Mouse (Mus musculus) embryonic facial prominence, embryonic 13.5 days (tissue): ENCODE data around the gene Lmcd1. TPM values are rescaled to one million over a fixed set of nuclear protein-coding genes. Genes with fewer than 3 reads are reported as not detected.

Source experiments
- ATAC-seq: fragments of 200-750 bp; cut with Nextera tagmentation; 2 replicates; pipeline ENCODE4 v1.8.0; 2017; ENCODE audit warnings: low read depth; ENCODE audit not compliant: insufficient number of reproducible peaks, insufficient read depth, low FRiP score, low TSS enrichment
- H3K27ac ChIP-seq: fragments of 300-500 bp; sonication (generic); 2 replicates; pipeline ENCODE4 v1.5.1; 2015; ENCODE audit warnings: moderate library complexity, mild to moderate bottlenecking, inconsistent platforms
- H3K27me3 ChIP-seq: fragments of 300-500 bp; sonication (generic); 2 replicates; pipeline ENCODE4 v1.6.1; 2015; ENCODE audit warnings: mild to moderate bottlenecking, inconsistent platforms
- H3K36me3 ChIP-seq: fragments of 300-500 bp; sonication (generic); 2 replicates; pipeline ENCODE4 v1.6.1; 2015; ENCODE audit warnings: mild to moderate bottlenecking, inconsistent platforms
- H3K4me1 ChIP-seq: fragments of 300-500 bp; sonication (generic); 2 replicates; pipeline ENCODE4 v1.6.1; 2015; ENCODE audit warnings: inconsistent platforms
- H3K4me2 ChIP-seq: fragments of 300-500 bp; sonication (generic); 2 replicates; pipeline ENCODE4 v1.6.1; 2015; ENCODE audit warnings: moderate library complexity, mild to moderate bottlenecking, inconsistent platforms
- H3K4me3 ChIP-seq: fragments of 300-500 bp; sonication (generic); 2 replicates; pipeline ENCODE4 v1.5.1; 2015; ENCODE audit warnings: mild to moderate bottlenecking, inconsistent platforms
- H3K9ac ChIP-seq: fragments of 300-500 bp; sonication (generic); 2 replicates; pipeline ENCODE4 v1.6.1; 2015; ENCODE audit warnings: mild to moderate bottlenecking, inconsistent platforms
- H3K9me3 ChIP-seq: fragments of 300-500 bp; sonication (generic); 2 replicates; pipeline ENCODE4 v1.6.1; 2016; ENCODE audit warnings: inconsistent platforms
- WGBS: fragments of 180-500 bp; shearing (Covaris S2); methylation state at CpG from one replicate; pipeline ENCODE4 v1.1.7; 2015; ENCODE audit warnings: mixed read lengths; 5-methylcytosine and 5-hydroxymethylcytosine counted together
- polyA plus RNA-seq: library from polyadenylated mRNA; unstranded; fragments of >200 nt; fragmentation: Nextera tagmentation; extraction: Ambion mirVana; gene quantifications from 2 replicates; pipeline ENCODE4 v1.2.1, GENCODE M21; 2015

Lmcd1 gene
- polyA plus RNA-seq, 1 experiment from 2014 or later = 54.9 TPM

- no peak for ATAC-seq
- peaks cover 9% of the 10 kb centered on the region; the same call in 1 of the 2 replicates for H3K4me1 ChIP-seq
- no peak overlapping the region for H3K4me3 ChIP-seq
- WGBS = 37% methylated on average over 6 of the region's 6 CpGs
- H3K4me2 ChIP-seq = no peak overlapping the region
- no peaks in the 10 kb centered on the region for H3K9me3 ChIP-seq
- no peak overlapping the region for H3K9ac ChIP-seq
- H3K27me3 ChIP-seq = no peaks in the 10 kb centered on the region
- no peak overlapping the region for H3K27ac ChIP-seq
- no peaks in the 10 kb centered on the region for H3K36me3 ChIP-seq
Measured at GRCm38 (mm10) chr6:112362349-112362958, 88.9 kb downstream of the Lmcd1 start.

- no peaks in the 10 kb centered on the region for H3K9me3 ChIP-seq
- H3K27me3 ChIP-seq = no peaks in the 10 kb centered on the region
- H3K4me2 ChIP-seq = no peak overlapping the region
- no peak overlapping the region for H3K27ac ChIP-seq
- 52% methylated on average over 2 of the region's 2 CpGs for WGBS
- peaks cover 9% of the 10 kb centered on the region; the same call in 1 of the 2 replicates for H3K4me1 ChIP-seq
- no peak overlapping the region for H3K4me3 ChIP-seq
- H3K9ac ChIP-seq = no peak overlapping the region
- H3K36me3 ChIP-seq = no peaks in the 10 kb centered on the region
- ATAC-seq = no peak
Measured at GRCm38 (mm10) chr6:112364581-112364980, 91.0 kb downstream of the Lmcd1 start.

GRCm38 (mm10) chr6:112365294-112365693, 91.7 kb downstream of the Lmcd1 start:
- H3K9me3 ChIP-seq = no peaks in the 10 kb centered on the region
- H3K27ac ChIP-seq = no peak overlapping the region
- WGBS = 83% methylated on average over 10 of the region's 10 CpGs
- no peaks in the 10 kb centered on the region for H3K27me3 ChIP-seq
- H3K9ac ChIP-seq = no peak overlapping the region
- no peaks in the 10 kb centered on the region for H3K36me3 ChIP-seq
- peaks cover 6% of the 10 kb centered on the region; the same call in 1 of the 2 replicates for H3K4me1 ChIP-seq
- H3K4me2 ChIP-seq = no peak overlapping the region
- no peak for ATAC-seq
- H3K4me3 ChIP-seq = no peak overlapping the region

GRCm38 (mm10) chr6:112373886-112374585, 100.5 kb downstream of the Lmcd1 start:
- Histone ChIP-seq H3K4me2 (no peak overlapping the region), H3K4me3 (no peak overlapping the region), H3K27me3 (no peaks in the 10 kb centered on the region), H3K9me3 (no peaks in the 10 kb centered on the region), H3K27ac (no peak overlapping the region), H3K9ac (no peak overlapping the region), H3K36me3 (no peaks in the 10 kb centered on the region), H3K4me1 (peaks cover 2% of the 10 kb centered on the region; the same call in 1 of the 2 replicates)
- 44% methylated on average over 8 of the region's 8 CpGs for WGBS
- no peak for ATAC-seq

- no peak overlapping the region for H3K9ac ChIP-seq
- no peak overlapping the region for H3K4me3 ChIP-seq
- no peaks in the 10 kb centered on the region for H3K27me3 ChIP-seq
- H3K4me2 ChIP-seq = no peak overlapping the region
- 52% methylated on average over 11 of the region's 13 CpGs for WGBS
- H3K4me1 ChIP-seq = peaks cover 2% of the 10 kb centered on the region; the same call in 1 of the 2 replicates
- no peaks in the 10 kb centered on the region for H3K36me3 ChIP-seq
- H3K27ac ChIP-seq = no peak overlapping the region
- H3K9me3 ChIP-seq = no peaks in the 10 kb centered on the region
- ATAC-seq = no peak
Measured at GRCm38 (mm10) chr6:112375661-112376392, 102.3 kb downstream of the Lmcd1 start.

- Histone ChIP-seq H3K27me3 (no peaks in the 10 kb centered on the region), H3K4me3 (no peak overlapping the region), H3K36me3 (no peaks in the 10 kb centered on the region), H3K4me1 (peaks cover 11% of the 10 kb centered on the region; the same call in 1 of the 2 replicates), H3K4me2 (no peak overlapping the region), H3K9me3 (no peaks in the 10 kb centered on the region), H3K9ac (no peak overlapping the region), H3K27ac (no peak overlapping the region)
- no peak for ATAC-seq
- WGBS = 88% methylated on average over 9 of the region's 9 CpGs
Measured at GRCm38 (mm10) chr6:112379054-112379453, 105.5 kb downstream of the Lmcd1 start.

Other genes starting within 250 kb of the Lmcd1 start
- gene Ssu2, start 114.3 kb downstream of the Lmcd1 start, polyA plus RNA-seq = 2.0 and 2.1 TPM in 2 replicates
- gene Cav3, start 185.7 kb downstream of the Lmcd1 start, polyA plus RNA-seq = 1.6 and 2.7 TPM in 2 replicates
- gene Oxtr, start 216.2 kb downstream of the Lmcd1 start, polyA plus RNA-seq = 0.80 and 0.91 TPM in 2 replicates